Mouse (Mus musculus): Measurements from ENCODE around the gene Ifna2. TPM values are rescaled to one million over a fixed set of nuclear protein-coding genes. Genes with fewer than 3 reads are reported as not detected.

Ifna2 gene
- polyA plus RNA-seq, 1 experiment from 2014 or later = not detected

GRCm38 (mm10) chr4:88691259-88691658, 7.5 kb upstream of the Ifna2 start, which contains the start of gene Ifnab:
Gene Ifnab (minus strand): TSS chr4:88691359.
- ATAC-seq (replicated peaks; ENCODE audit: low FRiP score, low TSS enrichment, low read depth) = no peak
- Histone ChIP-seq H3K9me3 (ENCODE audit: control insufficient read depth, low read length) (no peaks in the 10 kb centered on the region), H3K4me3 (ENCODE audit: low read depth, low read length) (no peak within 1 kb of the TSS), H3K36me3 (ENCODE audit: control insufficient read depth, insufficient read depth, low read length) (no peaks in the 10 kb centered on the region), H3K4me2 (ENCODE audit: low read length) (no peak within 1 kb of the TSS), H3K27ac (ENCODE audit: low read depth) (no peak within 1 kb of the TSS), H3K27me3 (replicated peaks; ENCODE audit: control insufficient read depth, insufficient read depth, low read length) (no peaks in the 10 kb centered on the region), H3K9ac (ENCODE audit: low read length) (no peak within 1 kb of the TSS), H3K4me1 (replicated peaks; ENCODE audit: control insufficient read depth, insufficient read depth, low read length) (no peaks in the 10 kb centered on the region)
- no peak for DNase-seq (ENCODE audit: low spot score)
- WGBS = 72% methylated on average over 2 of the region's 2 CpGs

GRCm38 (mm10) chr4:88681353-88681752, 2.4 kb downstream of the Ifna2 start:
- no peaks in the 10 kb centered on the region for H3K27me3 ChIP-seq (replicated peaks; ENCODE audit: control insufficient read depth, insufficient read depth, low read length)
- no peak for ATAC-seq (replicated peaks; ENCODE audit: low FRiP score, low TSS enrichment, low read depth)
- H3K4me2 ChIP-seq (ENCODE audit: low read length) = no peak overlapping the region
- no peaks in the 10 kb centered on the region for H3K36me3 ChIP-seq (ENCODE audit: control insufficient read depth, insufficient read depth, low read length)
- no peak overlapping the region for H3K4me3 ChIP-seq (ENCODE audit: low read depth, low read length)
- no peak overlapping the region for H3K9ac ChIP-seq (ENCODE audit: low read length)
- no peak overlapping the region for H3K27ac ChIP-seq (ENCODE audit: low read depth)
- H3K9me3 ChIP-seq (ENCODE audit: control insufficient read depth, low read length) = no peaks in the 10 kb centered on the region
- DNase-seq (ENCODE audit: low spot score) = no peak
- H3K4me1 ChIP-seq (replicated peaks; ENCODE audit: control insufficient read depth, insufficient read depth, low read length) = no peaks in the 10 kb centered on the region
- WGBS = 68% methylated on average over 3 of the region's 3 CpGs

GRCm38 (mm10) chr4:88680362-88680761, 3.4 kb downstream of the Ifna2 start:
- ATAC-seq (replicated peaks; ENCODE audit: low FRiP score, low TSS enrichment, low read depth) (no peak), DNase-seq (ENCODE audit: low spot score) (peak; percentile 60)
- Histone ChIP-seq H3K27ac (ENCODE audit: low read depth) (no peak overlapping the region), H3K4me1 (replicated peaks; ENCODE audit: control insufficient read depth, insufficient read depth, low read length) (no peaks in the 10 kb centered on the region), H3K4me2 (ENCODE audit: low read length) (no peak overlapping the region), H3K27me3 (replicated peaks; ENCODE audit: control insufficient read depth, insufficient read depth, low read length) (no peaks in the 10 kb centered on the region), H3K36me3 (ENCODE audit: control insufficient read depth, insufficient read depth, low read length) (no peaks in the 10 kb centered on the region), H3K9ac (ENCODE audit: low read length) (no peak overlapping the region), H3K9me3 (ENCODE audit: control insufficient read depth, low read length) (no peaks in the 10 kb centered on the region), H3K4me3 (ENCODE audit: low read depth, low read length) (no peak overlapping the region)
- WGBS = 46% methylated on average over 8 of the region's 8 CpGs

- no peak within 1 kb of the TSS for H3K9ac ChIP-seq (ENCODE audit: low read length)
- no peak within 1 kb of the TSS for H3K4me3 ChIP-seq (ENCODE audit: low read depth, low read length)
- no peak within 1 kb of the TSS for H3K27ac ChIP-seq (ENCODE audit: low read depth)
- H3K9me3 ChIP-seq (ENCODE audit: control insufficient read depth, low read length) = no peaks in the 10 kb centered on the region
- 88% methylated on average over 1 of the region's 1 CpGs for whole genome bisulfite sequencing
- H3K4me2 ChIP-seq (ENCODE audit: low read length) = no peak within 1 kb of the TSS
- no peaks in the 10 kb centered on the region for H3K4me1 ChIP-seq (replicated peaks; ENCODE audit: control insufficient read depth, insufficient read depth, low read length)
- DNase-seq (ENCODE audit: low spot score) (no peak), ATAC-seq (replicated peaks; ENCODE audit: low FRiP score, low TSS enrichment, low read depth) (no peak)
- no peaks in the 10 kb centered on the region for H3K27me3 ChIP-seq (replicated peaks; ENCODE audit: control insufficient read depth, insufficient read depth, low read length)
- H3K36me3 ChIP-seq (ENCODE audit: control insufficient read depth, insufficient read depth, low read length) = no peaks in the 10 kb centered on the region
Measured at GRCm38 (mm10) chr4:88676824-88677223, 6.9 kb downstream of the Ifna2 start, which contains the start of gene Ifna16. Gene Ifna16 (minus strand): TSS chr4:88676924.

GRCm38 (mm10) chr4:88655461-88655860, 28.3 kb downstream of the Ifna2 start:
- H3K27me3 ChIP-seq (replicated peaks; ENCODE audit: control insufficient read depth, insufficient read depth, low read length) = no peaks in the 10 kb centered on the region
- H3K9ac ChIP-seq (ENCODE audit: low read length) = no peak overlapping the region
- H3K27ac ChIP-seq (ENCODE audit: low read depth) = no peak overlapping the region
- WGBS = 42% methylated on average over 1 of the region's 1 CpGs
- no peak for ATAC-seq (replicated peaks; ENCODE audit: low FRiP score, low TSS enrichment, low read depth)
- no peak overlapping the region for H3K4me3 ChIP-seq (ENCODE audit: low read depth, low read length)
- H3K4me2 ChIP-seq (ENCODE audit: low read length) = no peak overlapping the region
- no peaks in the 10 kb centered on the region for H3K9me3 ChIP-seq (ENCODE audit: control insufficient read depth, low read length)
- no peaks in the 10 kb centered on the region for H3K36me3 ChIP-seq (ENCODE audit: control insufficient read depth, insufficient read depth, low read length)
- no peaks in the 10 kb centered on the region for H3K4me1 ChIP-seq (replicated peaks; ENCODE audit: control insufficient read depth, insufficient read depth, low read length)
- DNase-seq (ENCODE audit: low spot score) = no peak

- no peak for ATAC-seq (replicated peaks; ENCODE audit: low FRiP score, low TSS enrichment, low read depth)
- H3K4me1 ChIP-seq (replicated peaks; ENCODE audit: control insufficient read depth, insufficient read depth, low read length) = no peaks in the 10 kb centered on the region
- H3K27me3 ChIP-seq (replicated peaks; ENCODE audit: control insufficient read depth, insufficient read depth, low read length) = no peaks in the 10 kb centered on the region
- no peaks in the 10 kb centered on the region for H3K36me3 ChIP-seq (ENCODE audit: control insufficient read depth, insufficient read depth, low read length)
- no peaks in the 10 kb centered on the region for H3K9me3 ChIP-seq (ENCODE audit: control insufficient read depth, low read length)
- 73% methylated on average over 3 of the region's 3 CpGs for WGBS
- no peak overlapping the region for H3K27ac ChIP-seq (ENCODE audit: low read depth)
- H3K4me2 ChIP-seq (ENCODE audit: low read length) = no peak overlapping the region
- no peak overlapping the region for H3K9ac ChIP-seq (ENCODE audit: low read length)
- DNase-seq (ENCODE audit: low spot score) = no peak
- no peak overlapping the region for H3K4me3 ChIP-seq (ENCODE audit: low read depth, low read length)
Measured at GRCm38 (mm10) chr4:88653644-88654043, 30.1 kb downstream of the Ifna2 start.

GRCm38 (mm10) chr4:88644359-88644758, 39.4 kb downstream of the Ifna2 start, which contains the start of gene Ifna13:
Gene Ifna13 (minus strand): TSS chr4:88644459.
- no peaks in the 10 kb centered on the region for H3K36me3 ChIP-seq (ENCODE audit: control insufficient read depth, insufficient read depth, low read length)
- H3K9me3 ChIP-seq (ENCODE audit: control insufficient read depth, low read length) = no peaks in the 10 kb centered on the region
- H3K27ac ChIP-seq (ENCODE audit: low read depth) = no peak within 1 kb of the TSS
- DNase-seq (ENCODE audit: low spot score) (no peak), ATAC-seq (replicated peaks; ENCODE audit: low FRiP score, low TSS enrichment, low read depth) (no peak)
- H3K4me3 ChIP-seq (ENCODE audit: low read depth, low read length) = no peak within 1 kb of the TSS
- H3K4me2 ChIP-seq (ENCODE audit: low read length) = no peak within 1 kb of the TSS
- H3K27me3 ChIP-seq (replicated peaks; ENCODE audit: control insufficient read depth, insufficient read depth, low read length) = no peaks in the 10 kb centered on the region
- H3K4me1 ChIP-seq (replicated peaks; ENCODE audit: control insufficient read depth, insufficient read depth, low read length) = no peaks in the 10 kb centered on the region
- WGBS = 62% methylated on average over 2 of the region's 2 CpGs
- H3K9ac ChIP-seq (ENCODE audit: low read length) = no peak within 1 kb of the TSS

GRCm38 (mm10) chr4:88642526-88642925, 41.2 kb downstream of the Ifna2 start:
- H3K27me3 ChIP-seq (replicated peaks; ENCODE audit: control insufficient read depth, insufficient read depth, low read length) = no peaks in the 10 kb centered on the region
- no peak for ATAC-seq (replicated peaks; ENCODE audit: low FRiP score, low TSS enrichment, low read depth)

GRCm38 (mm10) chr4:88641077-88641831, 42.5 kb downstream of the Ifna2 start:
- H3K36me3 ChIP-seq (ENCODE audit: control insufficient read depth, insufficient read depth, low read length) = no peaks in the 10 kb centered on the region
- peak overlapping the region; percentile 32 for H3K4me2 ChIP-seq (ENCODE audit: low read length)
- 22% methylated on average over 11 of the region's 11 CpGs for WGBS
- H3K27ac ChIP-seq (ENCODE audit: low read depth) = no peak overlapping the region
- H3K4me3 ChIP-seq (ENCODE audit: low read depth, low read length) = peak overlapping the region; percentile 18
- peak; percentile 92 for ATAC-seq (replicated peaks; ENCODE audit: low FRiP score, low TSS enrichment, low read depth)
- no peak overlapping the region for H3K9ac ChIP-seq (ENCODE audit: low read length)
- DNase-seq (ENCODE audit: low spot score) = peak; percentile 98
- H3K4me1 ChIP-seq (replicated peaks; ENCODE audit: control insufficient read depth, insufficient read depth, low read length) = no peaks in the 10 kb centered on the region
- no peaks in the 10 kb centered on the region for H3K9me3 ChIP-seq (ENCODE audit: control insufficient read depth, low read length)
- no peaks in the 10 kb centered on the region for H3K27me3 ChIP-seq (replicated peaks; ENCODE audit: control insufficient read depth, insufficient read depth, low read length)

More at GRCm38 (mm10) chr4:88642526-88642925, 41.2 kb downstream of the Ifna2 start:
- H3K27ac ChIP-seq (ENCODE audit: low read depth) = no peak overlapping the region
- no peak overlapping the region for H3K4me3 ChIP-seq (ENCODE audit: low read depth, low read length)
- no peaks in the 10 kb centered on the region for H3K9me3 ChIP-seq (ENCODE audit: control insufficient read depth, low read length)
- H3K9ac ChIP-seq (ENCODE audit: low read length) = no peak overlapping the region
- WGBS = 47% methylated on average over 2 of the region's 2 CpGs
- no peaks in the 10 kb centered on the region for H3K4me1 ChIP-seq (replicated peaks; ENCODE audit: control insufficient read depth, insufficient read depth, low read length)
- H3K4me2 ChIP-seq (ENCODE audit: low read length) = no peak overlapping the region
- no peak for DNase-seq (ENCODE audit: low spot score)
- no peaks in the 10 kb centered on the region for H3K36me3 ChIP-seq (ENCODE audit: control insufficient read depth, insufficient read depth, low read length)
